Comparison of ENCODE assay signal across 1 mouse cellular context in the genomic region with DNA sequence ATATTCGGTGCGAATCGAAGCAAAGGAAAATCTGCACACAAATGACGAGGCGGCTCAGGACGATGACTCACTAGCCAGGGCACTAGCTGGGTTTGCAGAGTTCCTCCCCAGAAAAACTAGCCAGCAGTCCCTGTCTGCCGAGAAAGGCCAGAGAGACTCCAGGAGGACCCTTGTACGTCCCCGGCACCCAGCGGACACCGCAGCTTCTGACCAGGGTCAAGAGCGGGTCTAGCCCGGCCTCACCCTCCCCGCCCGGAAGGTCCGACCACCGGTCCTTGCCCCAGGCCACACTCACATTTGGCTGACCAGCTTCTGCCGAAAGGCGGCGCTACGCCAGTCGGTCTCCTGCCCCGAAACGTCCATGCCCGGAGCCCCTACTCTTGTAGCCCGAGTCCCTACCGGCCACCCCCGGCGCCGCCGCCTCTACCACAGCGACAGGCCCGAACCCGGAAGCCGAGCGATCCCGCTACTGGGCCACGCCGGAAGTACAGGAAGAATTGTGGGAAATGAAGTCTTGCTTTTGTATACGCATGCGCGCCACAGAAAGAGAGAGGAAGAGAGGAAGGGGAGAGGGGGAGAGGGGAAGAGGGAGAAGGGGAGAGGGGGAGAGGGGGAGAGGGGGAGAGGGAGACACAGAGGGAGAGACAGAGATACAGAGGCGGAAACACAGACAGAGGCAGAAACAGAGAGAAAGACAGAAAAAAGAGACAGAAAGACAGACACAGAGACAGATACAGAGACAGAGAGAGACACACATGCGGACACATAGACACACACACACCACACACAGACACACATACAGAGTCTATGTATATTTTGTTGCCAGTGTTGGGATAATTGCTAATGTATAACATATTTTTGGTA.
TF ChIP-seq lines count a peak whose summit lies in the region.

No protein-coding gene starts in this region.

TF ChIP-seq in myocyte, 11 proteins besides CTCF, POLR2A, EP300 and RAD21 (continued from another document):
- no peak for TF ChIP-seq TCF3 (IDR thresholded peaks at IDR 0.05; ENCODE audit: insufficient read length, low read depth)
